Mouse (Mus musculus): ENCODE measurements at regions not wholly inside any gene's neighbourhood (a gene's known extent, or its start where the extent isn't known, plus 50 kb on each side); places are given as distances from the start of the nearest gene placed in this dataset.

GRCm38 (mm10) chr1:121734456-121735112, 166.8 kb upstream of the Ddx18 start:
- Histone ChIP-seq H3K9ac (replicated peaks) (no peak overlapping the region), H3K27ac (no peak overlapping the region), H3K4me3 (ENCODE audit: insufficient read depth in 1 of 2, low read depth in 2 of 2, low read length in 2 of 2) (no peak overlapping the region), H3K4me1 (replicated peaks; ENCODE audit: control insufficient read depth in 2 of 2, insufficient read depth in 2 of 2, low read length in 1 of 2) (no peaks in the 10 kb centered on the region), H3K27me3 (ENCODE audit: control insufficient read depth, insufficient read depth, low read length) (no peaks in the 10 kb centered on the region), H3K4me2 (ENCODE audit: low read depth) (no peak overlapping the region), H3K36me3 (replicated peaks; ENCODE audit: control insufficient read depth, insufficient read depth, low read depth) (no peaks in the 10 kb centered on the region), H3K9me3 (ENCODE audit: control insufficient read depth, low read length) (no peaks in the 10 kb centered on the region)
- DNase-seq (ENCODE audit: low read depth in 3 of 3, low spot score in 3 of 3), result no peak
- no peak for TF ChIP-seq EP300 (IDR thresholded peaks at IDR 0.05; ENCODE audit: low read depth)
- no peak for TF ChIP-seq CTCF (IDR thresholded peaks at IDR 0.05; ENCODE audit: low read depth)
- WGBS (ENCODE audit: insufficient replicate concordance), result 43% methylated on average over 3 of the region's 3 CpGs
- ATAC-seq (ENCODE audit: insufficient read depth), result no peak

GRCm38 (mm10) chr1:121709317-121709860, 141.6 kb upstream of the Ddx18 start:
- Histone ChIP-seq H3K9ac (replicated peaks) (no peak overlapping the region), H3K27ac (no peak overlapping the region), H3K36me3 (replicated peaks; ENCODE audit: control insufficient read depth, insufficient read depth, low read depth) (no peaks in the 10 kb centered on the region), H3K27me3 (ENCODE audit: control insufficient read depth, insufficient read depth, low read length) (no peaks in the 10 kb centered on the region), H3K4me2 (ENCODE audit: low read depth) (no peak overlapping the region), H3K4me3 (ENCODE audit: insufficient read depth in 1 of 2, low read depth in 2 of 2, low read length in 2 of 2) (no peak overlapping the region), H3K9me3 (ENCODE audit: control insufficient read depth, low read length) (no peaks in the 10 kb centered on the region; the same call in 1 of the 2 replicates), H3K4me1 (replicated peaks; ENCODE audit: control insufficient read depth in 2 of 2, insufficient read depth in 2 of 2, low read length in 1 of 2) (no peaks in the 10 kb centered on the region)
- DNase-seq (ENCODE audit: low read depth in 3 of 3, low spot score in 3 of 3), result no peak
- 51% methylated on average over 9 of the region's 9 CpGs for WGBS (ENCODE audit: insufficient replicate concordance)
- TF ChIP-seq EP300 (IDR thresholded peaks at IDR 0.05; ENCODE audit: low read depth) (no peak), CTCF (IDR thresholded peaks at IDR 0.05; ENCODE audit: low read depth) (no peak)
- no peak for ATAC-seq (ENCODE audit: insufficient read depth)

GRCm38 (mm10) chr1:121708301-121708700, 140.5 kb upstream of the Ddx18 start:
- Histone ChIP-seq H3K9me3 (ENCODE audit: control insufficient read depth, low read length) (no peaks in the 10 kb centered on the region; the same call in 1 of the 2 replicates), H3K27ac (no peak overlapping the region), H3K4me3 (ENCODE audit: insufficient read depth in 1 of 2, low read depth in 2 of 2, low read length in 2 of 2) (no peak overlapping the region), H3K4me2 (ENCODE audit: low read depth) (no peak overlapping the region), H3K4me1 (replicated peaks; ENCODE audit: control insufficient read depth in 2 of 2, insufficient read depth in 2 of 2, low read length in 1 of 2) (no peaks in the 10 kb centered on the region), H3K27me3 (ENCODE audit: control insufficient read depth, insufficient read depth, low read length) (no peaks in the 10 kb centered on the region), H3K36me3 (replicated peaks; ENCODE audit: control insufficient read depth, insufficient read depth, low read depth) (no peaks in the 10 kb centered on the region), H3K9ac (replicated peaks) (no peak overlapping the region)
- ATAC-seq (ENCODE audit: insufficient read depth), result no peak
- no peak for DNase-seq (ENCODE audit: low read depth in 3 of 3, low spot score in 3 of 3)
- WGBS (ENCODE audit: insufficient replicate concordance), result 51% methylated on average over 10 of the region's 10 CpGs
- no peak for TF ChIP-seq CTCF (IDR thresholded peaks at IDR 0.05; ENCODE audit: low read depth)
- TF ChIP-seq EP300 (IDR thresholded peaks at IDR 0.05; ENCODE audit: low read depth), result no peak

GRCm38 (mm10) chr1:121701826-121702225, 134.0 kb upstream of the Ddx18 start:
- no peak for ATAC-seq (ENCODE audit: insufficient read depth)
- no peak for DNase-seq (ENCODE audit: low read depth in 3 of 3, low spot score in 3 of 3)
- no peak overlapping the region for H3K27ac ChIP-seq
- WGBS (ENCODE audit: insufficient replicate concordance), result 58% methylated on average over 7 of the region's 7 CpGs
- no peaks in the 10 kb centered on the region for H3K9me3 ChIP-seq (ENCODE audit: control insufficient read depth, low read length)
- TF ChIP-seq CTCF (IDR thresholded peaks at IDR 0.05; ENCODE audit: low read depth) (no peak), EP300 (IDR thresholded peaks at IDR 0.05; ENCODE audit: low read depth) (no peak)
- no peak overlapping the region for H3K9ac ChIP-seq (replicated peaks)
- no peak overlapping the region for H3K4me2 ChIP-seq (ENCODE audit: low read depth)
- no peaks in the 10 kb centered on the region for H3K27me3 ChIP-seq (ENCODE audit: control insufficient read depth, insufficient read depth, low read length)
- H3K4me3 ChIP-seq (ENCODE audit: insufficient read depth in 1 of 2, low read depth in 2 of 2, low read length in 2 of 2), result no peak overlapping the region
- H3K36me3 ChIP-seq (replicated peaks; ENCODE audit: control insufficient read depth, insufficient read depth, low read depth), result no peaks in the 10 kb centered on the region
- H3K4me1 ChIP-seq (replicated peaks; ENCODE audit: control insufficient read depth in 2 of 2, insufficient read depth in 2 of 2, low read length in 1 of 2), result no peaks in the 10 kb centered on the region

- WGBS (ENCODE audit: insufficient replicate concordance), result 87% methylated on average over 1 of the region's 1 CpGs
- TF ChIP-seq CTCF (IDR thresholded peaks at IDR 0.05; ENCODE audit: low read depth) (no peak), EP300 (IDR thresholded peaks at IDR 0.05; ENCODE audit: low read depth) (no peak)
- Histone ChIP-seq H3K27me3 (ENCODE audit: control insufficient read depth, insufficient read depth, low read length) (no peaks in the 10 kb centered on the region), H3K4me2 (ENCODE audit: low read depth) (no peak overlapping the region), H3K9ac (replicated peaks) (no peak overlapping the region), H3K4me3 (ENCODE audit: insufficient read depth in 1 of 2, low read depth in 2 of 2, low read length in 2 of 2) (no peak overlapping the region), H3K4me1 (replicated peaks; ENCODE audit: control insufficient read depth in 2 of 2, insufficient read depth in 2 of 2, low read length in 1 of 2) (no peaks in the 10 kb centered on the region), H3K36me3 (replicated peaks; ENCODE audit: control insufficient read depth, insufficient read depth, low read depth) (no peaks in the 10 kb centered on the region), H3K9me3 (ENCODE audit: control insufficient read depth, low read length) (no peaks in the 10 kb centered on the region), H3K27ac (no peak overlapping the region)
- ATAC-seq (ENCODE audit: insufficient read depth) (no peak), DNase-seq (ENCODE audit: low read depth in 3 of 3, low spot score in 3 of 3) (no peak)
These were observed 86.1 kb upstream of the Ddx18 start for GRCm38 (mm10) chr1:121653901-121654300.
